Mouse (Mus musculus) adrenal gland, postnatal 36 days (tissue): ENCODE data around the gene Smok3a. TPM values are rescaled to one million over a fixed set of nuclear protein-coding genes. Genes with fewer than 3 reads are reported as not detected.

Experiments used
- total RNA-seq, 2 experiments: library from RNA; stranded (reverse); gene quantifications; 2 replicates each; pipeline ENCODE4 v1.2.3; 2021

Gene Smok3a
- total RNA-seq, 2 experiments from 2014 or later, result not detected

Other genes starting within 250 kb of the Smok3a start
- 10 to 100 TPM; 24.6 to 28.4 TPM for gene Ppp1r35, start 242.4 kb upstream of the Smok3a start, total RNA-seq
- 10 to 100 TPM; 52.0 to 56.4 TPM for gene Mepce, start 233.6 kb upstream of the Smok3a start, total RNA-seq
- gene Zcwpw1, start 233.5 kb upstream of the Smok3a start, total RNA-seq, result 1 to 10 TPM; 2.3 to 3.0 TPM
- gene Pilra, start 185.0 kb upstream of the Smok3a start, total RNA-seq, result 1 to 10 TPM; 2.4 to 3.9 TPM
- gene Pilrb1, start 163.2 kb upstream of the Smok3a start, total RNA-seq, result 1 to 10 TPM; 1.3 to 1.5 TPM
- gene Pilrb2, start 149.4 kb upstream of the Smok3a start, total RNA-seq, result 1 to 10 TPM in 1 of 2 experiments, under 1 TPM in 1; 0.76 to 1.4 TPM
- under 1 TPM; 0.13 to 0.33 TPM for gene Cyp3a13, start 99.6 kb upstream of the Smok3a start, total RNA-seq
- under 1 TPM; 0.13 to 0.36 TPM for gene Gjc3, start 58.2 kb upstream of the Smok3a start, total RNA-seq
- gene Azgp1, start 39.7 kb upstream of the Smok3a start, total RNA-seq, result under 1 TPM; 0.49 to 0.79 TPM
- not detected for gene Smok3b, start 168 bp downstream of the Smok3a start, total RNA-seq
- gene Smok3c, start 31.9 kb downstream of the Smok3a start, total RNA-seq, result not detected
- 10 to 100 TPM; 36.3 to 41.9 TPM for gene Zkscan1, start 63.8 kb downstream of the Smok3a start, total RNA-seq
- 10 to 100 TPM; 15.2 to 16.9 TPM for gene Zscan21, start 95.6 kb downstream of the Smok3a start, total RNA-seq
- 10 to 100 TPM; 11.7 to 12.4 TPM for gene Zfp113, start 134.5 kb downstream of the Smok3a start, total RNA-seq
- gene Cops6, start 139.8 kb downstream of the Smok3a start, total RNA-seq, result 100 to 1,000 TPM; 143 to 152 TPM
- 10 to 100 TPM; 19.1 to 19.7 TPM for gene Ap4m1, start 150.7 kb downstream of the Smok3a start, total RNA-seq
- 10 to 100 TPM; 33.0 to 34.5 TPM for gene Mcm7, start 151.2 kb downstream of the Smok3a start, total RNA-seq
- gene Taf6, start 166.2 kb downstream of the Smok3a start, total RNA-seq, result 10 to 100 TPM; 41.2 to 47.5 TPM
- 10 to 100 TPM; 21.5 to 24.7 TPM for gene Cnpy4, start 166.2 kb downstream of the Smok3a start, total RNA-seq
- 1 to 10 TPM; 8.5 to 9.2 TPM for gene Mblac1, start 173.1 kb downstream of the Smok3a start, total RNA-seq
- gene Nxpe5, start 204.6 kb downstream of the Smok3a start, total RNA-seq, result under 1 TPM; 0.26 to 0.43 TPM
- 10 to 100 TPM; 76.3 to 99.9 TPM for gene Lamtor4, start 234.2 kb downstream of the Smok3a start, total RNA-seq
- gene BC037034, start 242.8 kb downstream of the Smok3a start, total RNA-seq, result 10 to 100 TPM; 20.6 to 30.4 TPM